Mouse (Mus musculus) monocyte, adult 59 days (primary cell): ENCODE measurements around the gene Exosc5. TPM values are rescaled to one million over a fixed set of nuclear protein-coding genes. Genes with fewer than 3 reads are reported as not detected.

ENCODE experiments used
- total RNA-seq, 2 experiments: library from RNA; stranded (reverse); gene quantifications; one replicate each; pipeline ENCODE4 v1.2.4; 2023

The Exosc5 gene
- 10 to 100 TPM; 45.7 to 46.0 TPM for total RNA-seq

DNA sequence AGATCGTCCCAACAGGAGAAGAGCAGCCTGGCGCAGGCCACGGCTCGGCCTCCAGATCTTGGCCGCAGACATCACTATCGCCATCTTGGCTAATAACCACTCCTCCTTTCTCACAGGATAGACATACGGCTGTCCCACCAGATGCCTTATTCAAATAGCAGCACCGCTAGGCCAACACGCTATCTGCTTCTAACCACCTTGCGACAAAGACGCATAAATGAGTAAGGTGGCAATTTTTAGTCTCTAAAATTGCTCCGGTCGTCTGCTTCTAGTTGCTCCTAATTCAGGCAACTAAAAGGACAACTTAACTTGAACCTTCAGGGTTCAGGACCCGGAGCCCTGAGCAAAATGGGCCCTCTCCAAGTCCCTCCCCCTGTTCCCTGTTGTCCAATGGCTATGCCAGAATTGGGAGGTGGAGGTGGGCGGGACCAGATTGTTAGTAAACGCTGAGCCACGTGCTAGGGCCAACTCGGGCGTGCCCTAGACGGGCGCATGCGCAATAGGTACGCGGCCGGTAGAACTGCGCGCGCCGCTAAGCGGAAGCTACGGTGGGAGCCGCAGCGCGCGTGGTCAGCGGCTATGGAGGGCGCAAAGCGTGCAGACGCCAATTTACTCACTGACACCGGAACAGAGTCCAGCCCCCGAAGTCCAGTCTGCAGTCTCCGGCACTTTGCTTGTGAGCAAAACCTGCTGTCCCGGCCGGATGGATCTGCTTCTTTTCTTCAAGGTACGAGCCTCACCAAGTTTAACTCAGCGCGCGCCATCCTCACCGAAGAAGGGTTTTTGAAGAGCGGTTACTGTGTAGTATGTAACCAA, at the start of gene Exosc5, which contains the start of gene Bckdha:
TSS of gene Exosc5 (plus strand) at position 508 of the 816 bp plus-strand sequence.
TSS of gene Bckdha (minus strand) at position 325 of the 816 bp plus-strand sequence.

DNA sequence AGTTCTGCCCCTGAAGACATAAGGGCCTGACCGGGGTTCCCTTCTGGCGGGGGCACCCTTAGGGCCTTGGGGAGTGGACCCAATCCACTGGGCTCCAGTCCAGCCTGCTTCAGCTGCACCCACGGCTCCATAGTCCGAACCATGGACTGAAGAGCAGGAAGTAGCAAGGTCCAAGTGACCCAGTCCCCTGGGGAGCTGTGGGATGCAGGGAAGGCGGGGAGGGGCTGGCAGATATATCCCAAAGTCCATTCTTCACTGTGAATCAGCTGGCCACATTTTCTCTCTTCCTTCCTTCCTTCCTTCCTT, 43.3 kb upstream of the Exosc5 start, which contains the start of gene Erich4:
TSS of gene Erich4 (minus strand) at position 187 of the 306 bp plus-strand sequence.

DNA sequence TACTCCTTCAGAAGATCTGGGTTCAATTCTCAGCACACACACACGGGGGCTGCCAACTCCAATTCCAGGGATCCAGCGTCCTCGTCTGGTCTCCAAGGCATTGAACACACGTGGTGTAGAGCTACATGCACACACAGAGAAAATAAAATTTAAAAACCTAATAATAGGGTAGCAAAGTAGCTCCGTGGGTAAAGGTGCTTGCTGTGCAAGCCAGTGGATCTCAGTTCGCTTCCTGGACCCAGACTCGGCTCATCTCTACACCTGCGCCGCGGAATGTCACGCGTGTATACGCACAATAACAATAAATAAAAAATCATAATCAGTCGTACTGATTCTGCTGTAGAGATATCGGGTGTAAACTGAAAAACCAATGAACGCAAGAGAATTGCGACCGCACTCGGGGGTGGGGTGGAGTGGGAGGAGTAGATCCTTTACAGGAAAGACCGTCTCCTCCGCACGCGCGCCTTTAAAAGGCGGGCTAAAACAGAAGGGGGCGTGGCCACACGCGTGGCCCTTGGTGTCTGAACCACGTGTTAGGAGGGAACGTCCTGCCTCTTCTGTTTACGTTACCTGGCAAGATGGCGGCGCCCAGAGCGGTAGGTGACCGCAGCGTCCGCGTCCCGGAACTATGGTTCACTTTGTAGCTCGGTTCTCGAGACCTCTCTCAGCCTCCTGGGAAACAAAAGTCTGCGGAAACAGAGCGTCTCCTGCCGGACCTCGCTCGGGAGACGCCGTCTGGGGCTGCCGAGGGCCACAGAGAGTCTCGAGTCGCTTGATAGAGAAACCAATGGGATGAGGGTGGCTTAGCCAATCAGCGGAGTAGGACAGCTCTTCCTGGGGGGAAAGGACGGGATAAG, 39.9 kb upstream of the Exosc5 start, which contains the start of gene Dmac2:
TSS of gene Dmac2 (plus strand) at position 550 of the 857 bp plus-strand sequence.

DNA sequence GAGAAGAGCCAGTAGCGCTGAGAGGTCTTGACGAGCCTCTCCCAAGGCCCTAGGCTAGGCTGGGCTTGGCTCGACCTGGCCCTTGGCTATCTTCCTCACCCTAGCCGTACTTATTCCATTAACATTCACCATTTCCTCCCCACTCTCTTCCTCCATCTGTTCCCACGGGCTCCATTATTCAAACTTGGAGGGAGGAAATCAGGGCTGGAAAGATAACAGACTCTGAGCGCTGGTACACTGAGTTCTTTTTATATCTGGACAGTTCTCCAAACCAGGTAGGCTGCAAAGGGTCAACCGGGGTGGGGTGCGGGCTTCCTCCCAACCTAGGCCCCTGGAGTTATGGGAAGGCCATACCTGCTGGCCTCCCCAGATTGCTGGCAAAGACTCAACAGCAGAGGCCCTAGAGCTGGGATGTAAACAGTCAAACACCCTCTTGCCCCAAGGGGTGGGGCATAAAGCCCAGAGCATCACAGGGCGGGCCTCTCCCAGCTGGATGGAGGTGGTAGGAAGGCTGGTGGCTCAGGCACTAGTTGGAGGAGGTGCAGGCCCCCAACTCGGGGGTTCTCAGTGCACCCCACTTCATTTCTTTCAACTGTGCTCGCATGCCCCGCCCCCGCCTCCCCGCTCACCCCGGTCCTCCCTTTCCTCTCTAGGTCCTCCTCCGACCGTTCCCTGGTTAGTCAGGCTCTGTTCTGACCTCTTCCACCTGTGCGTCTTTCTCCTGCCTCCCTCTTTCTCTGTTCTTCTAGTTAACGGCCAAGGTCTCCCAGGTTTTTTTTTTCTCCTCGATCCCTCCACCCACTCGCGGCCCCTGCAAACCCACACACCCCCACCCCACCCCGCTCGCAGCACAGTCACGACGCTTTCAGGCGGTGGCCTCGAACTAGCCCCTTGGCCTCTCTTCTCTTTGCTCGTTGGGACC, 32.2 kb upstream of the Exosc5 start, which contains the start of gene B3gnt8:
TSS of gene B3gnt8 (plus strand) at position 146 of the 922 bp plus-strand sequence.

DNA sequence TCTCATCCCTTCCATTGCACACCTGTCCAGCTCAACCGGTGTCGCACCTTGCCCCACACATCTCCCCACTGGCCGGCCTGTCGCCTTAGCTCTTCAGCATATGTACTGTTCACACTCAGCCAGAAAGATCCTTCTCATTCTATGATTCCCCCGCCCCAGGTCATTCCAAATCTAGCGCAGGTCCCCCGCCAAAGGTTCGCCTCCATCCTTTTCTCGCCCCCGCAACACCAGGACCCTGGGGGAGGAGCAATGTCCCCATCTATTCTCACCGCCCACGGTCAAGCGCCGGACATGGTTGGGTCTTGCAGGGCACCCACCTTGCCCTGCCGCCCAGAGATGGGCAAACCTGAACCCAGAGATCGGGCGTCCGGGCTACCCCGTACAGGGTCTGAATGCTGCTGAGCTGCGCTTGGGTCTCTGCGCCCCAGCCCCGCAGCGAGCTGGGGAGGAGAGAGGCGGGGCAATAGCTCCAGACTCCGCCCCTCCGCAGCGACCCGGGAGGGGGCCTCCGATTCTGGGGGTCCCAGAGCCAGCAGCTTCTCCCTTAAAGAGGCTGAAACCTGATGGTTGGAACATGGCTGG, 15.8 kb downstream of the Exosc5 start, which contains the start of gene Tmem91:
TSS of gene Tmem91 (minus strand) at position 448 of the 582 bp plus-strand sequence.

DNA sequence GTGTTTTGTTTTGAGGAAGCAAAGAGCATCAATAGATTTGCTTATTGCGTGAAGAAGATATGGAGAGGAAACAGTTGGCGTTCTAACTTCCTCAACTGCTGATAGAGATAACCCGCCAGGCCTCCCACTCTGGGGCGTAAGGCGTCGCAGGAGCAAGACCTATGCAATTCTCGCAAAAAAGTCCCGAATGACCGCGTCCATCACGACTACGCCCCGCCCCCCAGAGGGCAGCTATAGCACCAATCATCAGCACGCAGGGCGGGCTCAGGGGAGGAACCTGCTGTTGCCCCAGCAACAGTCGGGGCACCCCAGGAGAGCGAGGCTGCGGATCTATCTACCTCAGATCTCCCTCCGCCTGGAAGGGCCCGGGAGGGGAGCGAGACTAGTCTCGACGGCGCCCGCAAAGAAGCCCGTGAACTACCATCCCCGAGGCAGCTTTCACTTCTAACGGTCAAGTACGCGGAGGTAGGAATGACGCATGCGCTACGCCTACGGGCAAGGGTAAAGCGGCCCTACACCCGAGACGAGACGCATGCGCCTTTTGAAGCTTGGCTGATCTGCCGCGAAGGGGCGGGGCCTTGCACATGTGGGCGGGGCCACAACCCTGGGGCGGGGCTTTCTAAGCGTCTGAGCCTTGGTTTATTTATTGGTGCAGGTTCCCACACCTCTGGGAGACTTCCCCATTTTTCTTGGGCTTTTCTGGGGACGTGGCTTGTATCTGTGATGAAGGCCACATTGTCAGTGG, 21.7 kb downstream of the Exosc5 start, which contains the start of gene B9d2:
TSS of gene B9d2 (plus strand) at position 267 of the 745 bp plus-strand sequence.

DNA sequence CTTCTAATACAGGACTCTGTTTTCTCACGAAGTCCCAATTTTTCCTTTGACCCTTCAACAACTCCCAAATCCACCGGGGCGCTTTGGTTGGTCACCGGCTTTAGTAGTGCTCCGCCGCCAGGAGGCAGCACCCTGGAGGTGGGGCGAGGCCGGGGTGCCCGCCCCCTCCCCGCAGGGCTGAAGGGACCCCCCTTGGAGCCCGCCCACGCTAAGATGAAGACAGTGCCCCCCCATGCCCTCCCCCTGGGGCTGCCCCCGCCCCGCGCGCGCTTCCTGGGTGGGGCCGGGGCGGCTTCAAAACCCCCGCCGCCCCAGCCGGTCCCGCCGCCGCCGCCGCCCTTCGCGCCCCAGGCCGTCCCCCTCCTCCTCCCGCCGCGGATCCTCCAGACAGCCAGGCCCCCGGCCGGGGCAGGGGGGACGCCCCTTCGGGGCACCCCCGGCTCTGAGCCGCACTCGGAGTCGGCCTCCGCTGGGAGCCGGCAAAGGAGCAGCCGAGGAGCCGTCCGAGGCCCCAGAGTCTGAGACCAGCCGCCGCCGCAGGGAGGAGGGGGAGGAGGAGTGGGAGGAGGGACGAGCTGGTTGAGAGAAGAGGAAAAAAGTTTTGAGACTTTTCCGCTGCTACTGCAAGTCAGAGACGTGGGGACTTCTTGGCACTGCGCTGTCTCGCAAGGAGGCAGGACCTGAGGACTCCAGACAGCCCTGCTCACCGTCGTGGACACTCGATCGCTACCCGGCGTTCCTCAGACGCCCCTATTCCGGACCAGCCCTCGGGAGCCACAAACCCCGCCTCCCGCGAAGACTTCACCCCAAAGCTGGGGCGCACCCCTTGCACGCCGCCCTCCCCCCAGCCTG, 27.9 kb downstream of the Exosc5 start, which contains the start of gene Tgfb1:
TSS of gene Tgfb1 (plus strand) at position 323 of the 852 bp plus-strand sequence.

DNA sequence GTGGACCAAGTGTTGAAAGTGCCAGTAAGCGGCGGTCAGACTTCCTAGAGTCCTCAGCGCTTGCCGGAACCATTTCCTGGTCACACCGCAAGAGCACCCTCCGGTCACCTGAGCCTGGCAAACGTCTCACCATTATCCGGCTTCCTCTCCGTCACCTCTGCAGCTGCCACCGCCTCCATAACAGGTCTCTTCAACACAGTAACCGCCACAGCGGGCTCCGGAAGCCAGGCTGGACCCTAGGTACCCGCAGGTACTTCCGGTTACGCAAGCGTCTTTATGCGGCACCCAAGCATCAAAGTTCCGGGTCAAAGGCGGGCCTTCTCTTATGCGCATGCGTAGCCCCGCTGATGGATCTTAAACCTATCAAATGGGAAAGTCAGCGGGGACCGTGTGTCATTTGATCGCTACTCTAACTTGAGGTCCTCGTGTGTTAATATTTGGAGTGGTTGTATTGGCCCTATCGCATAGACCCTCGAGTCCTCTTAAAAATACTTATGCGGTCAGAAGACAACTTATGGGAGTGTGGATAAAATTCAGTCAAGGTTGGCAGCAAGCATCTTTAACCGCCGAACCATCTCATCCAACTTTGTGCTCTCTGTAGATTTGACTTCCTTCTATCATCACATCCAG, 59.9 kb downstream of the Exosc5 start, which contains the start of gene Ccdc97:
TSS of gene Ccdc97 (minus strand) at position 301 of the 630 bp plus-strand sequence.

Other genes starting within 250 kb of the Exosc5 start
- not detected for gene Cxcl17, start 246.3 kb upstream of the Exosc5 start, total RNA-seq
- gene Ceacam1, start 181.6 kb upstream of the Exosc5 start, total RNA-seq, result 100 to 1,000 TPM; 337 to 343 TPM
- 10 to 100 TPM; 26.7 to 44.0 TPM for gene Ceacam2, start 119.3 kb upstream of the Exosc5 start, total RNA-seq
- not detected for gene Erich4, start 43.3 kb upstream of the Exosc5 start, total RNA-seq
- gene Dmac2, start 39.8 kb upstream of the Exosc5 start, total RNA-seq, result 10 to 100 TPM; 40.2 to 41.1 TPM
- gene B3gnt8, start 32.5 kb upstream of the Exosc5 start, total RNA-seq, result 10 to 100 TPM; 26.8 to 28.9 TPM
- gene Bckdha, start 183 bp upstream of the Exosc5 start, total RNA-seq, result 10 to 100 TPM; 60.3 to 69.9 TPM
- gene Tmem91, start 16.0 kb downstream of the Exosc5 start, total RNA-seq, result not detected
- 10 to 100 TPM; 49.8 to 58.0 TPM for gene B9d2, start 21.6 kb downstream of the Exosc5 start, total RNA-seq
- gene Tgfb1, start 27.8 kb downstream of the Exosc5 start, total RNA-seq, result 100 to 1,000 TPM; 817 to 823 TPM
- gene Ccdc97, start 59.9 kb downstream of the Exosc5 start, total RNA-seq, result 100 to 1,000 TPM; 102 to 110 TPM
- 100 to 1,000 TPM; 208 to 211 TPM for gene Hnrnpul1, start 95.6 kb downstream of the Exosc5 start, total RNA-seq
- 100 to 1,000 TPM; 341 to 348 TPM for gene Axl, start 129.5 kb downstream of the Exosc5 start, total RNA-seq
- gene Cyp2s1, start 157.7 kb downstream of the Exosc5 start, total RNA-seq, result 1 to 10 TPM in 1 of 2 experiments, under 1 TPM in 1; 0.29 to 1.0 TPM
- gene Cyp2b10, start 238.5 kb downstream of the Exosc5 start, total RNA-seq, result not detected